Mouse (Mus musculus) G1E (cell line): ENCODE measurements around the gene Ccdc163.

ENCODE experiments used
- CTCF ChIP-seq: IDR thresholded peaks from 2 replicates; pipeline ENCODE4 v1.5.1; 2012; ENCODE audit warnings: low read depth, low read length, inconsistent platforms, mixed read lengths
- GATA1 ChIP-seq: IDR thresholded peaks from 2 replicates; pipeline ENCODE4 v1.6.1; 2012; ENCODE audit warnings: borderline replicate concordance, low read length, inconsistent platforms, mixed read lengths
- GATA2 ChIP-seq: IDR thresholded peaks from 2 replicates; pipeline ENCODE4 v1.6.1; 2012; ENCODE audit warnings: low read depth, low read length, inconsistent platforms, borderline replicate concordance
- TAL1 ChIP-seq: conservative IDR thresholded peaks from 2 replicates; pipeline ENCODE4 v1.6.1; 2012; ENCODE audit warnings: low read depth, low read length, inconsistent platforms, mixed read lengths

DNA sequence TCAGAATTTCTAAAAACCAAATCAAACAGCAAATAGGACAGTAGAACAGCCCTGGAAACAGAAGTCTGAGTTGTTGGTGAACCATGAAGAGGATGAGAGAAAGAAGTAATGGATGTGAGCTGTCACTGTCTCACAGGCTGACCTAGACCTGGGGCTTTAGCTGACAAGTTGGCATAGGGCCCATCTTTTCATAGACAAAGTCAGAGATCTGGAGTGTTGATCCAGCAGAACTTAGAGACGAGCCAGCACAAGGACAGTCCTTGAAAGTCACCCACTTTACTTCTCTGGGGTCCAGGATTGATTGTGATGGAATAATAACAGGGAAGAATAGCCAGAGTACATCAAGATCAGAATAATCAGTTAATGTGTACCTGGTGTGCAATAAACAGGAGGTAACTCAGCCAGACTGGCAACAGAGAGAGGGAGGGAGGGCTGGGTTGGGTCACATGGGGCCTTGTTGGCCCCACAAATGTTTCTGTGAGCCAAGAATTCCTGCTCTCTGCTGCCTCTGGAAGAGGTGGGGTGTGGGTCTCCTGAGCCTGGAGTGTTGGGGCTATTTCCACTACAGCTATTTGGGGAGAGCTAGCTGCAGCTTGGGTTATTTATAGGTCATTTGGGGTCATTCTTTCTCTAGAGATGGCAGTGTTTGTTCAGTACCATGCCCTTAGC is 88.3 kb downstream of the Ccdc163 start:
- TF ChIP-seq CTCF = no peak
- no peak for TF ChIP-seq GATA1
- no peak for TF ChIP-seq TAL1
- no peak for TF ChIP-seq GATA2
